Mouse (Mus musculus) lung, postnatal 0 days (tissue): Measurements from ENCODE around the gene Ccdc28a.

Experiments used
- CTCF ChIP-seq: IDR thresholded peaks from 2 replicates; pipeline ENCODE4 v1.5.1; 2016; ENCODE audit warnings: antibody characterized with exemption, mild to moderate bottlenecking
- EP300 ChIP-seq: IDR thresholded peaks from 2 replicates; pipeline ENCODE4 v1.6.1; 2016; ENCODE audit warnings: antibody characterized with exemption, mild to moderate bottlenecking, control low read depth

- TF ChIP-seq EP300: no peak
- TF ChIP-seq CTCF: no peak
Observed at GRCm38 (mm10) chr10:18200656-18201055, 34.1 kb downstream of the Ccdc28a start.
